Mouse (Mus musculus): ENCODE measurements around the gene Kri1.

DNA sequence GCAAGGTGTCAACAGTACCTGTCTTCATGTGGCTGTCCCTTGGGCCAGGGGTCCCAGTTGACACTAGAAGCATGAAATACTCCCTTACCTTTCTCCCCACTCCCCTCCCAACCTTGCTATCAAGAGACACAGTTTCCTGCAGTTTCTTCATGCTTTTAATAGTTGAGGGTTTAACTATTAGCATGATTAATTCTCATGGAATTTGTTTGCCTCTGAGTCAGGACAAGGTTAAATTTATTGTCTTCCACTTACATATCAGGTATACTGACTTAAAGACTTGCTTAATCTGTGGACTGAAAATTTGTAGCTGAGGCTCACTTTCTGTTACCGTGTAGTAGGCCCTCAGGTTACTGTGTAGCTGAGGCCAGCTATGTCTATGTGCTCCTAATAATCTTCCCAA is 45.8 kb upstream of the Kri1 start:
- TF ChIP-seq CHD1 (IDR thresholded peaks at IDR 0.05; ENCODE audit: low read depth, low read length) = no peak
- TF ChIP-seq CTCF (IDR thresholded peaks at IDR 0.05 in 2 of 3, conservative IDR thresholded peaks at IDR 0.05 in 1 of 3; ENCODE audit: control insufficient read depth in 1 of 3, insufficient read depth in 1 of 3, low read depth in 2 of 3, low read length in 3 of 3, poor library complexity in 1 of 3, severe bottlenecking in 1 of 3) = no peak
- TF ChIP-seq ZC3H11A (IDR thresholded peaks at IDR 0.05; ENCODE audit: low read depth, low read length) = no peak
- TF ChIP-seq USF1 (IDR thresholded peaks at IDR 0.05; ENCODE audit: low read depth, low read length) = 0 out of 2 replicates have a peak, but pooled peaks have one; percentile 4

Data from MEL (cell line).